Mouse (Mus musculus) liver, postnatal 0 days (tissue): ENCODE results near the gene Trim24.

Source experiments
- CTCF ChIP-seq: sonication (generic); IDR thresholded peaks from 2 replicates; pipeline ENCODE4 v1.5.1; 2016; ENCODE audit warnings: antibody characterized with exemption, low read depth
- EP300 ChIP-seq: IDR thresholded peaks from 2 replicates; pipeline ENCODE4 v1.6.1; 2016; ENCODE audit warnings: antibody characterized with exemption, low read depth, mild to moderate bottlenecking

DNA sequence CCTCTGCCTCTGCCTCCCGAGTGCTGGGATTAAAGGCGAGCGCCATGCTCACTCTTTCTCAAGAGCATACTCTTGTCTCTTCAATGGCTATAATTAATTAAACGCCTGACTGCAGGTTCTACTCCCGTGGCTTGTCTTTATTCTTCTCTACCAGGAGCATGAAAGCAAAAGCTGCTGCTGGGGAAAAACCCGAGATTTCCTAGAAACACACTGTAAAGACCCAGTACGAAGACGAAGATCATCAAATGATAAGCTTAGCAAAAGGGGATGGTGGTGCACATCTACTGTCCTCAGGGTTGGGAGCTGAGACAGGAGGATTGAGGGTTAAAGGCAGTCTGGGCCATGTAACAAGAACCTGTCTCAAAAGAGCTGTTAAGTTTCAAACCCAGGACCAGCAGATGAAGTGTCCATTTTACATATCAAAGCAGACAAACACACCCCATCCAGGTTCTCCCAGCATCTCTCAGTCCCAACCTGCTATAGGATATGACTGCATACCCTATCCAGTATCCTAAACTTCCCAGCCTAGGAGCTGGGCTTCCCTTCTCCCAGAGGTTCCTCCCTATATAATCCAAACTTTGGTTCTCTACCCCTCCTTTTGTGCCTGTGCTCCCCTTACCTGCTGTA lies 26.9 kb upstream of the Trim24 start:
- TF ChIP-seq CTCF (no peak), EP300 (no peak)
